Mouse (Mus musculus): ENCODE data around the gene Grik3. TPM values are rescaled to one million over a fixed set of nuclear protein-coding genes. Genes with fewer than 3 reads are reported as not detected.
"Not testable (repeated sequence)": the region's sequence is repeated elsewhere in the genome, so short reads cannot be mapped to it uniquely, and the experiment has no call there.

Gene Grik3
- polyA plus RNA-seq, 1 experiment from 2014 or later = 0.15 TPM

DNA sequence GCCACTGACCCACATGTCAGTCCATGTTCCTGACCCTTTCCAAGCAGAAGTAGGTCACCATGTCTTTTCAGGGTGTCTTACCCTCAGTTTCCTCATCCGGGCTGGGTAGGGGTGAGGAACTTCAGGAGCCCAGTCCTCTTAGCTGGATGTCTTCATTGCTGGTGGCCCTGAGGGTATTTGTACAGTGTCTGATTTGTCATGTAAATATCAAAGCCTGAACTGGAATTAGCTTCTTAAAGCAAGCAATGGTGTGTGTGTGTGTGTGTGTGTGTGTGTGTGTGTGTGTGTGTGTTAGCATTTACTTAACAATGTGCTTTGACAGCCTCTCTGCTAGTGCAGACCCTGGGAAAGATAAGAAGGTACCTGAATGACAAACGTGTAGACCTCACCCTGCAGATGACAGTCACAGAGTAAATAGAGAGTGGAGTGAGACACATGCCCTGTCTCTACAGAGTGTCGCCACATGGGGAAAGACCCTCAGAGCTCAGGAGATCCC, 109.1 kb downstream of the Grik3 start:
- WGBS = 57% methylated on average over 3 of the region's 3 CpGs
- Histone ChIP-seq H3K4me3 (no peak overlapping the region), H3K4me2 (no peak overlapping the region), H3K27me3 (peaks cover 24% of the 10 kb centered on the region; the same call in 1 of the 2 replicates), H3K4me1 (replicated peaks) (no peaks in the 10 kb centered on the region), H3K27ac (no peak overlapping the region), H3K9me3 (replicated peaks) (no peaks in the 10 kb centered on the region), H3K9ac (no peak overlapping the region), H3K36me3 (no peaks in the 10 kb centered on the region)
- no peak for ATAC-seq (replicated peaks; ENCODE audit: insufficient number of reproducible peaks, insufficient read depth, low FRiP score, low read depth)

DNA sequence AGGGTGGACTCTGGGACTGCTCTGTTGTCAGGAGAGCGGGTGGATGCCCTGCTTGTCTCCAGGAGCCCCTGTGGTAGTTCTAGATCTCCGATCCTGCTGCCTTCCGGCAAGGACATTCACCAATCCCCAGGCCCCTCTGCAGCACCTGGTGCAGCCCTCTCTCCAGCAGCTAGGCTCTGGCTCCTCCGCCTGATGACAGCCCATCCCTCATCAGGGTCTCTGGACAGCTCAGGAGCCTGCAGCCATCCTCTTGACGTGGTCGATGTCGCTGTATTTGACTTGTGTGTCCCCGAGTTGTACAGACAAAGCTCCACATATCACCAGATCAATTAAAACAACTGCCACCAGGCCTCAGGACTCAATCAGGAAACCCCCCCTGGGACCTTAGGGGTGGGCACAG, 110.1 kb downstream of the Grik3 start:
- H3K4me3 ChIP-seq = no peak overlapping the region
- H3K4me2 ChIP-seq = no peak overlapping the region
- no peaks in the 10 kb centered on the region for H3K36me3 ChIP-seq
- no peak for ATAC-seq (replicated peaks; ENCODE audit: insufficient number of reproducible peaks, insufficient read depth, low FRiP score, low read depth)
- H3K27me3 ChIP-seq = peaks cover 18% of the 10 kb centered on the region; the same call in 1 of the 2 replicates
- no peak overlapping the region for H3K27ac ChIP-seq
- H3K9ac ChIP-seq = no peak overlapping the region
- no peaks in the 10 kb centered on the region for H3K4me1 ChIP-seq (replicated peaks)
- WGBS = 44% methylated on average over 8 of the region's 8 CpGs
- no peaks in the 10 kb centered on the region for H3K9me3 ChIP-seq (replicated peaks)

DNA sequence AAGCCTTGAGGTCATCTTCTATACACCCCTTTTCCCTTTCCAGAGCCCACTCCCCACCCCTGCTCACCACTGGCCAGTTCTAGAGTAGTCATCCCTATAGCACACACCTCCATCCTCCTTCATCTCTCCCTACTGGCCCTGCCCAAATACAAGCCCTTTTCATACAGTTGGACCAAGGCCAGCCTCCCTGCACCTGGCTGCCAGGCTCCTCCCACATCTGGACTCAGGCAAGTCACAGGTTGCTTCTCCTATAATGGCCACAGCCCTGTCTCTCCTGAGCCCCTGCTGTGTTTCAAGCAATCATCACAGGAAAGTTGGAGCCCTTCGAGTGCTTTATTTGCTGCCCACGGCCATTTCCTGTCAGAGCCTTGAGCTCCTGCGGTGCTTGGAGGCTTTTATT, 110.8 kb downstream of the Grik3 start:
- Histone ChIP-seq H3K9me3 (replicated peaks) (no peaks in the 10 kb centered on the region), H3K9ac (no peak overlapping the region), H3K36me3 (no peaks in the 10 kb centered on the region), H3K27ac (no peak overlapping the region), H3K27me3 (peaks cover 18% of the 10 kb centered on the region; the same call in 1 of the 2 replicates), H3K4me3 (no peak overlapping the region), H3K4me1 (replicated peaks) (no peaks in the 10 kb centered on the region), H3K4me2 (no peak overlapping the region)
- 56% methylated on average over 3 of the region's 3 CpGs for WGBS
- ATAC-seq (replicated peaks; ENCODE audit: insufficient number of reproducible peaks, insufficient read depth, low FRiP score, low read depth) = no peak

DNA sequence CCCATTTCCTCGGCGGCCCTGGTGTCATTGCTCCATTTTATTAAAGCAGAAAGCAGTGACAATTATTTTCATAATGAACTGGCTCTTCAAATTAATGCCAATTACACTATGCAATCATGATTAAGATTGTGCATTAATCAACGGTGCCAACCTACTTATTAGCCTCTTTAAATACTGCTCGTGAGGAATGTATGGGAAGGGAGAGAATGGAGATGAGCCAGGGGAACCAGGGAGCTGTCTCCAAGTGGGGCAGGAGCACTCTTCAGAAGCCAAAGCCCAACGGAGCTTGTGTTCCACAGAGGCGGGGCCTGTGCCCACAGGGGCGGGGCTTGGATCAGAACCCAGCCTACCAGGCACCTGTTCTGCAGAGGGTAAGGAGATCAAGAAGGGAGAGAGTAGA, 114.0 kb downstream of the Grik3 start:
- H3K36me3 ChIP-seq = no peaks in the 10 kb centered on the region
- WGBS = 55% methylated on average over 7 of the region's 7 CpGs
- no peak for ATAC-seq (replicated peaks; ENCODE audit: insufficient number of reproducible peaks, insufficient read depth, low FRiP score, low read depth)
- H3K4me1 ChIP-seq (replicated peaks) = no peaks in the 10 kb centered on the region
- H3K4me2 ChIP-seq = no peak overlapping the region
- H3K27ac ChIP-seq = no peak overlapping the region
- H3K4me3 ChIP-seq = no peak overlapping the region
- peaks cover 7% of the 10 kb centered on the region; the same call in 1 of the 2 replicates for H3K27me3 ChIP-seq
- H3K9ac ChIP-seq = no peak overlapping the region
- H3K9me3 ChIP-seq (replicated peaks) = no peaks in the 10 kb centered on the region

DNA sequence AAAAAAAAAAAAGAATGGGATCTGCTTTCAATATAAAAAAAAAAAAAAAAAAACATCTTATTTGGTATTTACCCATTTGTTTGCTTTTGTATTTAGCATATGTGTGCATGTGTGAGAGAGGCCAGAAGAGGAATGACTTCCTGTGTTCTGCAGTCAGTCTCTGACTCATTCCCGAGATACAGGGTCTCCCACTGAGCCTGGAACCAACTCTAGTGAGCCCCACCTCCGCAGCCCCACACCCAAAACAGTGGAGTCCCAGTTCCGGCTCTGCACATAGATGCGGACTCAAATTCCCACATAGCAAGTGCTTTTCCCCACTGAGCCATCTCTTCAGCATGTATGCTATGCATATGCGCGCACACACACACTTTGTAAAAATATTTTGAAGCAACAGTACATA, 115.6 kb downstream of the Grik3 start:
- Histone ChIP-seq H3K4me2 (no peak overlapping the region), H3K36me3 (no peaks in the 10 kb centered on the region), H3K9me3 (replicated peaks) (no peaks in the 10 kb centered on the region), H3K27ac (no peak overlapping the region), H3K27me3 (peaks cover 4% of the 10 kb centered on the region; the same call in 1 of the 2 replicates), H3K4me3 (no peak overlapping the region), H3K9ac (no peak overlapping the region), H3K4me1 (replicated peaks) (no peaks in the 10 kb centered on the region)
- ATAC-seq (replicated peaks; ENCODE audit: insufficient number of reproducible peaks, insufficient read depth, low FRiP score, low read depth) = no peak
- 78% methylated on average over 6 of the region's 6 CpGs for WGBS

DNA sequence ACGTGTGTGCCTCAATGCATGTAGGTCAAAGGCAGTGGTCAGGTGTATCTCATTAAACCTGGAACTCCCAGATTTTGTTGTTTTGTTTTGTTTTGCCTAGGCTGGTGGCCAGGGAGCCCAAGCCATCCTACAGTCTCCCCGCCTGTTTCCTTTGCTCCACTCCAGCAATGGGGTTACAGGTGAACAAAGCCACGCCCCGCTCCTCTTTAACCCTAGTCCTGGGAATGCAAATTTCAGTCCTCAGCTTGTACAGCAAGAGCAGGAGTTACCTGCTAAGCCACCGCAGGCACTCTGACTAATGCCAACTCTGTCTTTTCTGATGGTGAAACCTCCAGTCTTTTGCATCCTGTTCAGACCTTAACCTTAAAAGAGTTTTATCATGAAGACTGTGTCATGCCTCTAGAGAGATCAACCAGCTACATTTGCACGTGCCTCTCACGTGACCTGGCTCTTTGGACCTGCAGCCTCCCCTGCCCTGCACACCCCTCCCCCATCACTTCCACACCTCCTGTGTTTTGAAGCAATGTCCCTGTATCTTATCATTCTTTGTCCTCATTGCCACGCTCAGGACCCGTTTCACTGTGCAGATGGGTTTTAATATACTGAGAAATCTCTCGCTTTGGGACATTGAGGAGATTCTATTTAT, 117.0 kb downstream of the Grik3 start:
- Histone ChIP-seq H3K27ac (no peak overlapping the region), H3K36me3 (no peaks in the 10 kb centered on the region), H3K27me3 (no peaks in the 10 kb centered on the region), H3K4me2 (no peak overlapping the region), H3K9me3 (replicated peaks) (no peaks in the 10 kb centered on the region), H3K9ac (no peak overlapping the region), H3K4me1 (replicated peaks) (no peaks in the 10 kb centered on the region), H3K4me3 (no peak overlapping the region)
- 45% methylated on average over 10 of the region's 10 CpGs for WGBS
- no peak for ATAC-seq (replicated peaks; ENCODE audit: insufficient number of reproducible peaks, insufficient read depth, low FRiP score, low read depth)

DNA sequence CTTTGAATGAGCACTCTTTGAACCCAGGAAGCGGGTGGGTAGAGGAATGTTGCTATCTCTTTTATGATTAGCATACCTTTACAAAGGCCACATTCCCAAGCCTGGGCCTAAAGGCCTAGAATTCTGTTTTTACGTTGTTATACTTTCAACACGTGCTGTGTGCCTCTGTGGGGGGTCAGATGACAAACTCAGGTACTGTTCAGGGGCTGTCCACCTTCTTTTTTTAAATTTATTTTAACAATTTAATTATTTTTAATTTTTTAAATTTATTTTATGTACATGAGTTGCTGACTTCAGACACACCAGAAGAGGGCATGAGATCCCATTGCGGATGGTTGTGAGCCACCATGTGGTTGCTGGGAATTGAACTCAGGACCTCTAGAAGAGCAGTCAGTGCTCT, 118.4 kb downstream of the Grik3 start:
- H3K27ac ChIP-seq; ATAC-seq (replicated peaks; ENCODE audit: insufficient number of reproducible peaks, insufficient read depth, low FRiP score, low read depth); H3K4me3 ChIP-seq; H3K4me2 ChIP-seq; H3K9ac ChIP-seq; H3K36me3 ChIP-seq; H3K4me1 ChIP-seq (replicated peaks); H3K27me3 ChIP-seq; H3K9me3 ChIP-seq (replicated peaks): not testable (repeated sequence)
- WGBS = 51% methylated on average over 4 of the region's 4 CpGs

DNA sequence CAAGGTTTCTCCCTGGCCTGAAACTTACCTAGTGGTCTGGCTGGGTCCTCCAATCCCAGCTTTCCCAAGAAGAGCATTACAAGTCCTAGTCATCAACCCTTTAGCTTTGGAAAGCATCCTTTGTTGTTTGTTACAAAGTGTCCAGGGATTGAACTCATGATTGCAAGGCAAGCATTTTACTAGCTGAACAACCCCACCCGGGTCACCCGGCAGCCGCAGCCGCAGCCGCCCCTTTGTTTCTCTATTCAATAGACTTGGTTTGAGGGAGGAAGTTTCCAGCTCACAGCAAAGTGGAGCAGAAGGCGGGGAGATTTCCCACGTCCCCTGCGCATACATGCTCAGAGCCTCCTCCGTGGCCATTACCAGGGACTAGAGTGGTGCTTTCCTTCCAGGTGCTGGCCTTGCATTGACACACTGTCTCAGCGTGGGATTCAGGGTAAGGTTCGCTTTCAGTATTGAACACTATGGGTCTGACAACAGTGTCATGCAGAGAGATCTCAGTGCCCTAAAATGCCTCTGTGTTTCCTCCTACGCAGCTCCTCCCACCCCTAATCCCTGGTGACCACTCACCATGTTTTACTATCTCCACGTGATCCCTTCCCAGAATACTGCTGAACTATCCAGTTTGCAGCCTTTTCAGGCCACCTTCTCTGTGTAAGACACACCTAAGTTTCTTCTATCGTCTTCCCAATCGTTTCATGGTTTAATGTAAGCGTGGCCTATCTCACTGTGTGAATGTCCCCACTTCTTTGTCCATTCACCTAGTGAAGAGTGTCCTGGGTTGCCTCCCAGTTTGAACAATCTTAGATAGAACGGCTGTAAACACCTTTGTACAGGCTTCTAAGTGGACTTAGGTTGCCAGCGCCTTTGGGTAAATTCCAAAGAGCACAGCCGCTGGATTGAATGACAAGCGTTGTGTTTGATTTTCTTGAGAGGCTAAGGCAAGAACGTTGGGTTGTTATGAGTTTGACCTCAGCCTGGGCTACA, 119.1 kb downstream of the Grik3 start:
- ATAC-seq (replicated peaks; ENCODE audit: insufficient number of reproducible peaks, insufficient read depth, low FRiP score, low read depth) = no peak
- Histone ChIP-seq H3K4me3 (no peak overlapping the region), H3K9me3 (replicated peaks) (no peaks in the 10 kb centered on the region), H3K4me2 (no peak overlapping the region), H3K36me3 (no peaks in the 10 kb centered on the region), H3K27ac (no peak overlapping the region), H3K9ac (no peak overlapping the region), H3K4me1 (replicated peaks) (no peaks in the 10 kb centered on the region), H3K27me3 (no peaks in the 10 kb centered on the region)
- 74% methylated on average over 21 of the region's 21 CpGs for WGBS

DNA sequence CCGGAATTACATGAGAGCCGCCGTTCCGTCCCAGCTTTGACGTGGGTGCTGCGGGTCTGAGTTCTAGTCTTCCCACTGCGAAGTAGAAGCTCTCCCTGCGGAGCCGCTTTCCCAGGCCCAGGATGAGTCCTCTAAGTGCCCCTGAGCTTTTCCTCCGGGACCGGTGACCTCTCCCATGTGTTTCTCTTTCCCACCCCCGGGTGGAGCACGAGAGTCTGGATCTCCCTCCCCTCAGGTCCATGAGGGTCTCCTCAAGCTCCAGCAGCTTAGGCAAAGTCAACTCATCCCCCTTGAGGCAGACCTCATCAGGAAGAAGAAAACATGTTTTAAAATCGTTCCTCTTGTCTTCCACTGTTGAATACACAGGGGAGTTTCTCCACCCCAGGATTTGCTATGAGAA, 127.4 kb downstream of the Grik3 start:
- Histone ChIP-seq H3K4me1 (replicated peaks) (no peaks in the 10 kb centered on the region), H3K27ac (no peak overlapping the region), H3K9ac (no peak overlapping the region), H3K4me2 (no peak overlapping the region), H3K36me3 (no peaks in the 10 kb centered on the region), H3K27me3 (no peaks in the 10 kb centered on the region), H3K4me3 (no peak overlapping the region), H3K9me3 (replicated peaks) (no peaks in the 10 kb centered on the region)
- 75% methylated on average over 14 of the region's 14 CpGs for WGBS
- no peak for ATAC-seq (replicated peaks; ENCODE audit: insufficient number of reproducible peaks, insufficient read depth, low FRiP score, low read depth)

DNA sequence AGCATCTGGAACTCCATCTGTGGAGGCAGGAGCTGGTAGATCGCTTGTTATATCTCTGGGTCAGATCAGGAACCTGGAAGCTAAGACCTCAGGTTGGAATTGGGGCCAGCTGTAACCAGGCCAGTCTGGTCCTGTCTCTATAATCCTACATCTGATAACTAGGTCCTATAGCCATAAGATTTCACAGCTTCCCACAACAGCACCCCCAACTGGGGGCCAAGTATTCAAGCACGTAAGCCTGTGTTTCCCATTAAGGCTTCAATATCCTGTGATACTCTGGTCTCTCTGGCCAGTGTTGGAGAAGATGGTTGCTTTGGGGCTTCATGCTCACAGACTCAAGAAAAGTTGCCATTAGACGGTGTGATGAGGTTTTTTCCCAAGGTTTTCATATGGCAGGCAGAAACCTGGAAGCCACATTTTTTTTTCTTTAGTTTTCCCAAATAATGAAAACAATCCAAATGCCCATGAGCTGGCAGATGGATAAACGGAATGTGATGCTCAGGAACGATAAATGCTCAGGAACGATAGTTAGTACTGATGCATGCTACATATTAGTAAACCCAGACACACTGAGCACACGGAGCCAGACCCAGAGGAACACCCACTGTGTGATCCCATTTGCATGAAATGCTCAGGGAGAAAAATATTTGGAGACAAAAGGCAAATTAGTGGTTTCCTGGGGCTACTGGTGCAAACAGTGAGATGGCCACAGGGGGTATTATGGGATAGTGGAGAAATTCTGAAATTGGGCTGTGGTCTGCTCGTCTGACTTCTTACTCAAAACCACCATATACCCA, 128.2 kb downstream of the Grik3 start:
- Histone ChIP-seq H3K9me3 (replicated peaks) (no peaks in the 10 kb centered on the region), H3K4me1 (replicated peaks) (no peaks in the 10 kb centered on the region), H3K36me3 (no peaks in the 10 kb centered on the region), H3K27me3 (no peaks in the 10 kb centered on the region), H3K9ac (no peak overlapping the region), H3K4me3 (no peak overlapping the region), H3K27ac (no peak overlapping the region), H3K4me2 (no peak overlapping the region)
- WGBS = 79% methylated on average over 8 of the region's 8 CpGs
- no peak for ATAC-seq (replicated peaks; ENCODE audit: insufficient number of reproducible peaks, insufficient read depth, low FRiP score, low read depth)
